Mouse (Mus musculus) forebrain, embryonic 16.5 days (tissue): ENCODE measurements around the gene F2rl3. TPM values are rescaled to one million over a fixed set of nuclear protein-coding genes. Genes with fewer than 3 reads are reported as not detected.

ENCODE experiments used
- polyA plus RNA-seq: library from polyadenylated mRNA; unstranded; fragments of >200 nt; fragmentation: Nextera tagmentation; extraction: Ambion mirVana; gene quantifications from 2 replicates; pipeline ENCODE4 v1.2.1, GENCODE M21; 2015

The F2rl3 gene
- polyA plus RNA-seq, 1 experiment from 2014 or later, result 0.19 TPM

Other genes starting within 250 kb of the F2rl3 start
- 19.9 and 21.6 TPM in 2 replicates for gene Med26, start 213.6 kb upstream of the F2rl3 start, polyA plus RNA-seq
- 129 and 139 TPM in 2 replicates for gene Smim7, start 190.8 kb upstream of the F2rl3 start, polyA plus RNA-seq
- gene Tmem38a, start 189.8 kb upstream of the F2rl3 start, polyA plus RNA-seq, result 18.2 and 19.6 TPM in 2 replicates
- 1.9 and 2.0 TPM in 2 replicates for gene Nwd1, start 115.2 kb upstream of the F2rl3 start, polyA plus RNA-seq
- gene Sin3b, start 38.6 kb upstream of the F2rl3 start, polyA plus RNA-seq, result 192 and 208 TPM in 2 replicates